Mouse (Mus musculus) adrenal gland, adult 2 months (tissue): Measurements from ENCODE around the gene Srl. TPM values are rescaled to one million over a fixed set of nuclear protein-coding genes. Genes with fewer than 3 reads are reported as not detected.

Experiments
- polyA plus RNA-seq: library from polyadenylated mRNA; depleted of rRNA; stranded (reverse); fragments of >200 nt; gene quantifications from 2 replicates; pipeline ENCODE4 v1.2.3, GENCODE M21; 2012; rRNA removed
- total RNA-seq, 2 experiments: library from RNA; stranded (reverse); gene quantifications; 2 replicates each; pipeline ENCODE4 v1.2.3; 2021

The Srl gene
- total and polyA plus RNA-seq, 3 experiments: 0.57 to 13.2 (median 6.8) TPM

Other genes with a start within 250 kb of the Srl start
- gene Adcy9, start 121.3 kb downstream of the Srl start, total RNA-seq: 10 to 100 TPM; 43.2 to 50.9 TPM
- gene Adcy9, start 121.3 kb downstream of the Srl start, polyA plus RNA-seq: 38.2 and 56.7 TPM in 2 replicates
- 1 to 10 TPM; 3.8 to 6.7 TPM for gene Tfap4, start 18.0 kb upstream of the Srl start, total RNA-seq
- 3.6 and 4.0 TPM in 2 replicates for gene Tfap4, start 18.0 kb upstream of the Srl start, polyA plus RNA-seq
- 10 to 100 TPM; 17.3 to 27.4 TPM for gene Glis2, start 52.9 kb upstream of the Srl start, total RNA-seq
- 28.9 and 29.3 TPM in 2 replicates for gene Glis2, start 52.9 kb upstream of the Srl start, polyA plus RNA-seq
- gene Pam16, start 83.2 kb upstream of the Srl start, total RNA-seq: 100 to 1,000 TPM; 104 to 111 TPM
- gene Pam16, start 83.2 kb upstream of the Srl start, polyA plus RNA-seq: 16.0 and 33.4 TPM in 2 replicates
- gene Vasn, start 98.1 kb upstream of the Srl start, total RNA-seq: 10 to 100 TPM in 1 of 2 experiments, 1 to 10 TPM in 1; 8.4 to 15.4 TPM
- gene Vasn, start 98.1 kb upstream of the Srl start, polyA plus RNA-seq: 28.1 and 30.9 TPM in 2 replicates
- 100 to 1,000 TPM; 122 to 148 TPM for gene Dnaja3, start 98.2 kb upstream of the Srl start, total RNA-seq
- 33.2 and 37.5 TPM in 2 replicates for gene Dnaja3, start 98.2 kb upstream of the Srl start, polyA plus RNA-seq
- gene Coro7, start 138.0 kb upstream of the Srl start, total RNA-seq: 10 to 100 TPM; 27.3 to 35.5 TPM
- gene Coro7, start 138.0 kb upstream of the Srl start, polyA plus RNA-seq: 58.0 and 60.3 TPM in 2 replicates
- gene Nmral1, start 177.5 kb upstream of the Srl start, total RNA-seq: 1 to 10 TPM; 2.9 to 5.2 TPM
- gene Nmral1, start 177.5 kb upstream of the Srl start, polyA plus RNA-seq: 2.4 and 2.5 TPM in 2 replicates
- gene Hmox2, start 184.5 kb upstream of the Srl start, total RNA-seq: 10 to 100 TPM; 87.1 to 92.8 TPM
- 21.3 and 30.2 TPM in 2 replicates for gene Hmox2, start 184.5 kb upstream of the Srl start, polyA plus RNA-seq
- gene Cdip1, start 248.5 kb upstream of the Srl start, total RNA-seq: 100 to 1,000 TPM; 105 to 130 TPM
- gene Cdip1, start 248.5 kb upstream of the Srl start, polyA plus RNA-seq: 400 and 500 TPM in 2 replicates